Mouse (Mus musculus) frontal cortex, adult 2 months (tissue): ENCODE measurements around the gene Dmbt1. TPM values are rescaled to one million over a fixed set of nuclear protein-coding genes. Genes with fewer than 3 reads are reported as not detected.
A peak's percentile ranks its signal among the peaks of the same experiment; 100 is the strongest.
"Not testable (repeated sequence)": the region's sequence is repeated elsewhere in the genome, so short reads cannot be mapped to it uniquely, and the experiment has no call there.

Experiments used
- DNase-seq, 2 experiments: peaks; one replicate each; pipeline ENCODE4 v3.0.0; 2022; ENCODE audit warnings: low spot score in 1 of 2; ENCODE audit errors: extremely low spot score in 1 of 2
- polyA plus RNA-seq: library from polyadenylated mRNA; depleted of rRNA; stranded (reverse); fragments of >200 nt; gene quantifications from 2 replicates; pipeline ENCODE4 v1.2.3, GENCODE M21; 2012

The Dmbt1 gene
- polyA plus RNA-seq, 1 experiment: not detected

DNA sequence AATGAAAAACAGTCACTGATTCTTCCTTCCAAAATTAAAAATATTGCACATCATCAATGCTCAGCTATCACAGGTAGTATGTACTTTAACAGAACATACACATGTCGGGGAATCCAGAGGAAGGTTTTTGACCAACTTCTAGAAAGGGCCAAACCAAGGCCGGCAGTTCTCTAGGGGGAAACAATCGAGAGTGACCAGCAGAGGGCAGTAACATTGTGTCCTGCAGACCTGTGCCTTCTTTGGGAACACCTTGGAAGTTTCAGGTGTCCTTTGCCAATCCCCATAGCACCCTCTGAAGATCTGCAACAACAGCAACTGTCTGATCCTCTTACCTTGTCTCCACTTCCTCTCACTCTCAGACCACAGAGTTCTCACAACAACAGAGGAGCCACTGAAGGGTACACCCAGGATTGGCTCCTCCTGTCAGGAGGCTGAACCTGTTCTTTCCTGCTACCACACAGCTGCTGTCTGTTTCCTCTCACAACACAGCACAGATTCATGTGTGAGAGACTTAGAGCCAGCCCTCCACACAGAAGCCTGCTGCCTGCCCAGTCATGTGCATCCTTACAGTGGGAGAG is 13.5 kb downstream of the Dmbt1 start:
- not testable (repeated sequence) for DNase-seq

DNA sequence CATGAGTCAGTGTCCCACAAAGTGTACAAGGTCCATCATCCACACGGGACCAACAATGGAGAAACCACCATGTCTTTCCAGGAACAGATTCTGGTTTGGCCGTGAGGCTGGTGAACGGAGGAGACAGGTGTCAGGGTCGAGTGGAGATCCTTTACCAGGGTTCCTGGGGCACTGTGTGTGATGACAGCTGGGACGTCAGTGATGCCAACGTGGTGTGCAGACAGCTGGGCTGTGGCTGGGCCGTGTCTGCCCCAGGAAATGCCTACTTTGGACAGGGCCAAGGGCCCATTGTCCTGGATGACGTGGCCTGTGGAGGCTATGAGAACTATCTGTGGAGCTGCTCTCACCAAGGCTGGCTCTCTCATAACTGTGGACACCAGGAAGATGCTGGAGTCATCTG is 18.0 kb downstream of the Dmbt1 start:
- not testable (repeated sequence) for DNase-seq

DNA sequence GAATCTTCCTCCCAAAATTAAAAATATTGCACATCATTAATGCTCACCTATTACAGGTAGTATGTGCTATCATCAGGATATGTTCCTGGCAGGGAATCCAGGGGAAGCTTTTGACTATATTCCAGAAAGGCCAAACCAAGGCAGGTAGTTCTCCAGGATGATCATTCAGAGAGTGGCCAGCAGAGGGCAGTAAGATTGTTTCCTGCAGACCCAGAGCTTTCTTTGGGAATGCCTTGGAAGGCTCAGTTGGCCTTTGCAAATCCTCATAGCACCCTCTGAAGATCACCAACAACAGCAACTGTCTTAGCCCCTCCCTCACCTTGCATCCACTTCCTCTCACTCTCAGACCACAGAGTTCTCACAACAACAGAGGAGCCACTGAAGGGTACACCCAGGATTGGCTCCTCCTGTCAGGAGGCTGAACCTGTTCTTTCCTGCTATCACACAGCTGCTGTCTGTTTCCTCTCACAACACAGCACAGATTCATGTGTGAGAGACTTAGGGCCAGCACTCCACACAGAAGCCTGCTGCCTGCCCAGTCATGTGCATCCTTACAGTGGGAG is 23.0 kb downstream of the Dmbt1 start:
- DNase-seq: peak in 1 of 2 experiments; percentile 27

DNA sequence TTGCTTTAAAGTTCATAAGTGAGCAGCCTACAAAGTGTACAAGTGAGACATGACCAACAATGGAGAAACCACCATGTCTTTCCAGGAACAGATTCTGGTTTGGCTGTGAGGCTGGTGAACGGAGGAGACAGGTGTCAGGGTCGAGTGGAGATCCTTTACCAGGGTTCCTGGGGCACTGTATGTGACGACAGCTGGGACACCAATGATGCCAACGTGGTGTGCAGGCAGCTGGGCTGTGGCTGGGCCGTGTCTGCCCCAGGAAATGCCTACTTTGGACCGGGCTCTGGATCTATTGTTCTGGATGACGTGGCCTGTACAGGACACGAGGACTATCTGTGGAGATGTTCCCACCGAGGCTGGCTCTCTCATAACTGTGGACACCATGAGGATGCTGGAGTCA is 26.1 kb downstream of the Dmbt1 start:
- not testable (repeated sequence) for DNase-seq

DNA sequence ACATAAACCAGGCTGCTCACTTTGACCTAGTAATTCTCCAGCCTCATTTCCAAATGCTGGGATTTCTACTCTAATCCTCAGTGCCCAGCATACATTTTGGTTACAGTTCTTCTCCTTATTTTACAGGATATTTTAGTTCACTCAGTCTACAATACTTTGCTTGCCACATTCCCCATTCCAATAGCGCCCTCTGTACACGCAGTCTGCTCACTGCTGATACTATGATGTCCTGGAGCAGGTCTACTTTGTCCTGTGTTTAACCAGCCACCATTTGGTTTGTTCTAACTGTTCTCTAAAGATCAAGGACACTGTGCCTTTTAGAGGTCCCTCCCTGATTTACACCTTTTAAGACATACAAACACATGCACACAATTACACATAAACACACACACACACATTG is 28.0 kb downstream of the Dmbt1 start:
- DNase-seq: peak in 1 of 2 experiments; percentile 25

DNA sequence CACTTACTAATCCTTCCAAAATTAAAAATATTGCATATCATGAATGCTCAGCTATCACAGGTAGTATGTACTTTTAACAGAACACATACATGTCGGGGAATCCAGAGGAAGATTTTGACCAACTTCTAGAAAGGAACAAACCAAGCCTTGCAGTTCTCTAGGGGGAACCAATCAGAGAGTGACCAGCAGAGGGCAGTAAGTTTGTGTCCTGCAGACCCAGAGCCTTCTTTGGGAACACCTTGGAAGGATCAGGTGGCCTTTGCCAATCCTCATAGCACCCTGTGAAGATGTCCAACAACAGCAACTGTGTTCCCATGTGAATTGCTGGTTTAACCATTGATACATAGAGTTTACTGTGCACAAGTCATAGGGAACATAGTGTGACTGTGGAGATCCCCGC is 30.7 kb downstream of the Dmbt1 start:
- DNase-seq: no peak

DNA sequence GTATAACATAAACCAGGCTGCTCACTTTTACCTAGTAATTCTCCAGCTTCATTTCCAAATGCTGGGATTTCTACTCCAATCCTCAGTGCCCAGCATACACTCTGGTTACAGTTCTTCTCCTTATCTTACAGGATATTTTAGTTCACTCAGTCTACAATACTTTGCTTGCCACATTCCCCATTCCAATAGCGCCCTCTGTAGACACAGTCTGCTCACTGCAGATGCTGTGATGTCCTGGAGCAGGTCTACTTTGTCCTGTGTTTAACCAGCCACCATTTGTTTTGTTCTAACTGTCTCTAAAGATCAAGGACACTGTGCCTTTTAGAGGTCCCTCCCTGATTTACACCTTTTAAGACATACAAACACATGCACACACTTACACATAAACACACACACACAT is 36.3 kb downstream of the Dmbt1 start:
- peak in 1 of 2 experiments; percentile 54 for DNase-seq

DNA sequence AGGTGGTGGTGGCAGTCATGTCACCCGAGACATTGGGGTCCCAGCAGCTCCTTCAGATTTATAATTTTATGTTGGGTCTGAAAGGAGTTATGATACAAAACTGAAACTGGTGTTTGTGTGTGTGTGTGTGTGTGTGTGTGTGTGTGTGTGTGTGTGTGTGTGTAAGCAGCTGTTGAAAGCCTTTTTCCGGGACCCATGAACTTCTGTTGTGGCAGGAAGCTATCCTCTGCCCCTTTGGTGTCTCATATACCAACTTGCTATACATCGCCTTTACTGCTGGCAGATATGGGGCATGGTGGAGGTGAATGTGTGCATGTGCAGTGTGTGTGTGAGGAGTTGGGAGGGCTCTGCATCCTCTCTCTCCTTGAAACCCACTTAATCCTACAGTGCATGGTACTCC is 41.6 kb downstream of the Dmbt1 start:
- DNase-seq: not testable (repeated sequence)

DNA sequence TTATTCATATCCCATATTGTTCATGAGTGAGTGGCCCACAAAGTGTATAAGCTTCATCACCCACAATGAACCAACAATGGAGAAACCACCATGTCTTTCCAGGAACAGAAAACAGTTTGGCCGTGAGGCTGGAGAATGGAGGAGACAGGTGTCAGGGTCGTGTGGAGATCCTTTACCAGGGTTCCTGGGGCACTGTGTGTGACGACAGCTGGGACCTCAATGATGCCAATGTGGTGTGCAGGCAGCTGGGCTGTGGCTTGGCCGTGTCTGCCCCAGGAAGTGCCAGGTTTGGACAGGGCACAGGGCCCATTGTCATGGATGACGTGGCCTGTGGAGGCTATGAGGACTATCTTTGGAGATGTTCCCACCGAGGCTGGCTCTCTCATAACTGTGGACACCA is 42.2 kb downstream of the Dmbt1 start:
- not testable (repeated sequence) for DNase-seq

DNA sequence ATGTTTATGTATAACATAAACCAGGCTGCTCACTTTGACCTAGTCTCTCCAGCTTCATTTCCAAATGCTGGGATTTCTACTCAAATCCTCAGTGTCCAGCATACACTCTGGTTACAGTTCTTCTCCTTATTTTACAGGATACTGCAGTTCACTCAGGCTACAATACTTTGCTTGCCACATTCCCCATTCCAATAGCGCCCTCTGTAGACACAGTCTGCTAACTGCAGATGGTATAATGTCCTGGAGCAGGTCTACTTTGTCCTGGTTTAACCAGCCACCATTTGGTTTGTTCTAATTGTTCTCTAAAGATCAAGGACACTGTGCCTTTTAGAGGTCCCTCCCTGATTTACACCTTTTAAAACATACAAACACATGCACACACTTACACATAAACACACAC is 44.1 kb downstream of the Dmbt1 start:
- peak in 1 of 2 experiments; percentile 44 for DNase-seq

DNA sequence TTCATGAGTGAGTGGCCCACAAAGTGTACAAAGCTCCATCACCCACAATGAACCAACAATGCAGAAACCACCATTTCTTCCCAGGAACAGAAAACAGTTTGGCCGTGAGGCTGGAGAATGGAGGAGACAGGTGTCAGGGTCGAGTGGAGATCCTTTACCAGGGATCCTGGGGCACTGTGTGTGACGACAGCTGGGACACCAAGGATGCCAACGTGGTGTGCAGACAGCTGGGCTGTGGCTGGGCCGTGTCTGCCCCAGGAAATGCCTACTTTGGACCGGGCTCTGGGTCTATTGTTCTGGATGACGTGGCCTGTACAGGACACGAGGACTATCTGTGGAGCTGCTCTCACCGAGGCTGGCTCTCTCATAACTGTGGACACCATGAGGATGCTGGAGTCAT is 50.5 kb downstream of the Dmbt1 start:
- not testable (repeated sequence) for DNase-seq

DNA sequence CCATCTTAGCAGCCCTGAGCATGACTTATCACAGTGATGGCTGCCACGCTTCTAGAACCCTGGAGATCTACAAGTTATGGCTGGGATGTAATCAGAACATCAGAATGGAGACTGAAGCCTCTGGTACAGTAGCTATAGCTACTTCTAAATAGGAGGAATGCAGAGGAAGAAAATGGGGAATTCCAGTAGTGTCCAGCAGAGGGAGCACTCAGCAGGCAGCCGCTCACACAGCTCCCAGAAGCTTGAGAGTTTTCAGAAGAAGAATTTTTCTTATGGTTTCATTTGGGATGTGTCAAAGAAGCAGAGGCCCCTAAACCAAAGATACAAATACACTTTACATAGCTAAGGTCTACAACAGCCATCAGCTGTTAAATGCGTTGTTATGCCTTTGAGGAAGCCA is 80.6 kb downstream of the Dmbt1 start:
- peak; percentile 44 to 95 for DNase-seq

DNA sequence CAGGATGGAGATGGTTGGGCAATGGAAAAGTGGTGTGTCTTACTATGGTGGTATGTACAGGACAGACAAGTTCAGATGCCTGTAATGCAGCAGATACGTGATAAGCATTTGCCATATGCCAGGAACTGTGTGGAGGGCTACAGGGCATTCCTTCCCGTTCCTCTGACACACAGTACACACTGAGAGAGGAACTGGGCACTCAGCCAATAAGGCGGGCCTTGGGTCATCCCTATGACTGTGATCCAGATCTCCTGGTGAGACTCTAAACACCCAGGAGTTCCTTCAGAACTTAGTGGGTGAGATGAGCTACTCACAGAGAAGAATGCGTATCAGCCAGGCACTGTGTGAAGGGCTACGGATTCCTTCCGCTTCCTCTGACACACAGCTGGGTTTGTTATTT is 81.8 kb downstream of the Dmbt1 start:
- peak; percentile 2 for DNase-seq

DNA sequence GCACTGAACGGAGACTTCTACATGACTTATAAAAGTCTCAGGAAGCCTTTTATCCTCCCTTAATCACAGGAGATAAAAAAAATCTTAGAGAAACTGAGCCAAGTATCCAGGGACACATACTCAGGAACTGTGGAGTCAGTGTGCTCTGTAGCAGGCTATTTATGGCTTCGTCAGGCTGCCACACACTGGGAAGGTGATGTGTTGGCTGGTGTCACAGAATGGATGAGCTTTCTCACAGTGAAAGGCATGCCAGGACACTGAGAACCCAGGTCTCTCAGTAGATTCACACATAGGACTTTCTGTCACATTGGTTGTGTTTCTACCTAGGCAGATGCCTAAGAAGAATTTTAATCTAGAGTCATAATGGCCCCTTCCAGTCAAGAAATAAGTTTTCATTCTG is 82.6 kb downstream of the Dmbt1 start:
- peak; percentile 5 to 37 for DNase-seq

DNA sequence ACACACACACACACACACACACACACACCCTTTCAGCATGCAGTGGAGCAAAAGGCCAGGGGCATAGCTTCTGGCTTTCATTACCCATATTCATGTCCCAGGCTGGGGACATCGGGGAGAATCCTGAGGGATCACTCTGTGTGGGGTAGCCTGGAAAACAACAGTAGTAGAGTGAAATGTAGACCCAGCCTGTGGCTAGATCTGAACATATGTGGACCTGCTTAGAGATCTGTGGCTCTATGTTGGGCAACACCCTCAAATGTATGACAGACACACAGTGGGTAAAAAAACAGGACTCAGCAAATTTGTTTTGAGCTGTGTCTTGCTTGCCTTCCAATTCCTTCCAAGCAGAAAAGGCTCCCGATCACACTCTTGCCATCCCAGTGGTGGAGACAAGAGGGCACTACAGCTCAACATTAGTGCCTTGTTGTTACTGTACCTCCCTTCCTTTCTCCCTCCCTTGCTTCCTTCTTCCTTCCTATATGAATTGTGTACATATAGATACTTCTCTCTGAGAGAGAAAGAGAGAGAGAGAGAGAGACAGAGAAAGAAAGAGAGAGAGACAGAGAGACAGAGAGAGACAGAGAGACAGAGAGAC is 90.5 kb downstream of the Dmbt1 start:
- DNase-seq: peak in 1 of 2 experiments; percentile 20

DNA sequence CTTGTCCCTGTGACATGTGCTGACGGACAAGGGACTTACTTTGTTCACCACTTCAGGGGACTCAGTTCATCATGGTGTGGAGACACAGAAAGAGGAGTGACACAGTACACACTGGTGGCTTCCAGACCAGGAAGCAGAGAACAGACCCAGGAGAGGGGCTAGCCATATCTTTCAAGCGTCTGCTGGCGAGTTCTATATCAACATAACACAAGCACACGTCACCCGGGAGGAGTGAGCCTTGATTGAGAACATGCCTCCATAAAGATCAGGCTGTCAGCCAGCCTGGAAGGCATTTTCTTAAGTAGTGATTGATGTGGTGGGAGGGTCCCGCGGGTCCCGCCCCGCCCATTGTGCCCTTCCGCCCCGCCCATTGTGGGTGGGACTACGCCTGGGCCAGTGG is 98.2 kb downstream of the Dmbt1 start:
- no peak for DNase-seq

DNA sequence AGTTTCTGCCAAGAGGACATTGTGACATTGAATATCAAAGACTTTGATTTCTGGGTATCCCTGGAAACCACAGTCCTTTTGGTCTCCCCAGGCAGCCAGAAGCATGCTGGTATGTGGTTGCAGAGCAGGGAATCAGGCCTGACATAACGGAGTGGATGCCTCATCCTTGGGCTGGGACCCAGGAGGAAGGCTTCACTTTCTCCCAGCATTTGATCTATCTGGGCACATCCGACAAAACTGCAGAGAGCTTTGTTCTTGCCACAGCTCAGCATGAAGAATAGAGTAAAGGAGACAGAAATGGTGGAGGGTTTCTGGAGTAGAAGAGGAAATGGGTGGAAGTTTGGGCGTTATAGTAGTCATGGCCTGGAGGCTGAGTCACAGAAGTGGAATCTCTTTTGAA is 101.3 kb downstream of the Dmbt1 start:
- DNase-seq: no peak

DNA sequence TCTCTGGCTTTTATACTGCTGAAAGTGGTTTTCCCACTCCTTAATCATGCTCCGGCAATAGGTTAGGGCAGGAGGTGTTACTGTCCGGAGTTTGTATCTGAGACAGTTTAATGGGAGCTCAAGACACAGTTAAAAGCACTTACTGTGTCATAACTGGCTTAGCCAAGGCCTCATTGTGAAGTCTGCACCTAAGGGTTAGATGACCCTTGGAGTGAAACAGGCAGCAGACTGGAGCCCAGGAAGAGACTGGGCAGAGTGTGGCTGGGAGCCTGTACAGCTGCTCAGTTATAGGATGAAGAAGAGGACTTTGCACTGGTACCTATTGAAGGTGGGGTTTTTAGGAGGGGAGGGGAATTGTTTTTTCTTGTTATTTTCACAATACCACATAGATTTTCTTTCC is 114.4 kb downstream of the Dmbt1 start, which contains the start of gene 4933402N03Rik:
TSS of gene 4933402N03Rik (minus strand) at position 101 of the 400 bp plus-strand sequence.
- DNase-seq: no peak

DNA sequence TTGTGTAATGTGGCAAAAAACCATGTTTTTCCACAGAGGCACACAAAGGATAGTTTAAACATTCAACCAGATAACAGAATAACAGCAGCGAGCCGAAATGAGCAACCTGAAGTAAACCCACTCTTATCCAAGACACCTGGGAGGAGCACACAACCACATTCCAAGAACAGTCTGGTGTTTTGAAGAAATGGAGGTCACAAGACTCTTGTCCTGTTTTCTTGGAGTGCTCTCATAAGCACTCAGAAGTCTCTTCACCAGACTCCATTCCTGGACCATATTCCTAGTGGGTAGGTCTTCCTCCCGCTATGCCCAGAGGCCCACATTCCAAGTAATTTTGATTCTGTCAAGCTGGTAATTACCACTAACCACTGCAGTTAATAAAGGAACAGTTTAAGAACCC is 118.3 kb downstream of the Dmbt1 start:
- no peak for DNase-seq

DNA sequence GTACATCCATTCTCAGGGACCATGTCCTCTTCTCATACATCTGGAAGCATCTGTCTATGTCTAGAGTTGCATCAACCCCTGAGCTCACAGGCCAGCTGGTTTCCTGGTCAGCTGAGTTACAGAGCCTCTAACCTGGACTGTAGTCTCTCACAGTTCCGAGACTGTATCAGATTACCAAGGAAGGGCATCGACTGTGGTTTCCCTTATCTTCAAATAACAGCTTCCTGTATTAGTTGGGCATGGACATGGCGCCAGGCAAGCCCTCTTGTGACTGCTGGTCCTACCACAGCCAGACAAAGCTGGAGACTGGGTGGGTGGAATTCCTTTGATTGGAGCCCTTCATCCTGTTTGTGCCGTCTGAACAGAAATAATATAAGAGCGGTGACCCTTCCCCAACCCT is 121.2 kb downstream of the Dmbt1 start:
- no peak for DNase-seq

DNA sequence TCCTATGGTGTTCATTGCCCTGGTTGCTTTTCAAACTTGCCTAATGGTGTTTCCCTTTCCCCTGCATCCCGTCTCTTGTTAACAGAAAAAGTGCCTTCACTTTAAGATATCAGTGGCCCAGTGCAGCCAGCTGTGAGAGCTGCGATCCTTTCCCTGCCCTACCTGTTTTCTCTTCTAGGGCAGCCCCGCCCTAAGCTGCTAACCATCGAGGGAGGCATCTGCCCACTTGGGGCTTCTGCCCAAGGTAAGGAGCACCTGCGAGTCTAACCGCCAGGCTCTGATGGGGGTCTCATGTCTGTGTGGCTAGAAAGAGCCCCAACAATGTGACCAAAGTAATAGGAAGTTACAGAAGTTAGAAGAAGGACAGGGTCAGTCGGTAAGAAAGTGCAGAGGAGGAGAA is 130.4 kb downstream of the Dmbt1 start:
- no peak for DNase-seq

DNA sequence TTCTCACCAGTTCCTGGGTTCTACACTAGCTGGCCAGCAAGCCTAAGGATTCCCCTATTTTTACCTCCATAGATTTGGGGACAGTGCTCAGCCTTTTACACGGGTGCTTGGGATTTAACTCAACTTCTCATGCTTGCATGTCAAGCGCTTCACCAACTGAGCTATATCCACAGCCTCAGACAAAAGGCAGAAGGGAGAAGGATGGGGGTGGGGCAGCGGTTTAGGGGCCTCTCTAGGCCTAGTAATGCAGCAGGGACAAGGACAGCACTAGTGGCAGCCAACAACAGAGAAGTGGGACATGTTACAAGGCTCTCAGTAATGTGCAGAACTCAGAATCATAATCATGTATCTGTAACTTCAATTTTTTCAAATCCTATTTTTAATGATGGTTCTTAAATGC is 135.9 kb downstream of the Dmbt1 start:
- DNase-seq: no peak
